Mouse (Mus musculus): Measurements from ENCODE around the gene Hes7.
"Not testable (repeated sequence)": the region's sequence is repeated elsewhere in the genome, so short reads cannot be mapped to it uniquely, and the experiment has no call there.

Gene Hes7

DNA sequence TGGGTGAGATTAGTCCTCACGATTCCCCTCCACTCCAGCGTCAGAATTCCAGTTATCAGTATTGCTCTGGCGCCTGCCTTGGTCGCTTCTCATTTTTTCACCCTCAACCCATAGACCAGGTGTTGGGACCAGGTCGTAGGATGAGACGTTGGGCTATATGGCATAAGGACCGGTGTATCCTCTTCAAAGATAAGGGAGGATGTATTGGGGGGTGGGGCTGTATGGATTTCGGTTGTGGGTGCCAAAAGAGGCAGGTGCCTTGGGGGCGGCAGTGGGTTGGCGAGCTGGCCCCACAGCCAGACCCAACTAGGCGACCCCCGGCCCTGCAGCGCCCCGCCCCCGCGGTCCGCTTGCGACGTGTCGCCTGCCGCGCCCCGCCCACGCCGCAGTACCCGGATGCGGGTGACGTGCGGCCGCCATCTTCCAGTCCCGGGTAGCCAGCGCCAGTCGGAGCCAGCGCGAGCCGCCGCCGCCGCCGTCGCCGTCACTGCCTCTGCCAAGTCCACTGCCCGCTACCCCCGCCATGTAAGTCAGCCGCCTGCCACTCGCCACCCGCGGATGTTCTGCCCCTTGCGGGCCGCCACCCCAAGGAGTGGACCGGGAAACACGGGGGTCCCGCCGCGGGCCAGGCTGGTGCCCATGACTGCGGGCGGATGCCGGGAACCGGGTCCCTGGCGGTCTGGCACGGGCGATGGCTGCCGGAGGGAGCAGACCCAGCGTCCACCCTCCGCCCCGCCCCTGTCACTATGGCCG is 31.9 kb upstream of the Hes7 start, which contains the start of gene Vamp2:
Gene Vamp2 (plus strand): TSS at position 388 of the 753 bp plus-strand sequence.
- peak; percentile 90 to 96 for DNase-seq (ENCODE audit: low spot score in 2 of 2)

GRCm38 (mm10) chr11:69088856-69089615 is 31.2 kb upstream of the Hes7 start:
- DNase-seq (ENCODE audit: low spot score in 2 of 2) = peak in 1 of 2 experiments; percentile 8

DNA sequence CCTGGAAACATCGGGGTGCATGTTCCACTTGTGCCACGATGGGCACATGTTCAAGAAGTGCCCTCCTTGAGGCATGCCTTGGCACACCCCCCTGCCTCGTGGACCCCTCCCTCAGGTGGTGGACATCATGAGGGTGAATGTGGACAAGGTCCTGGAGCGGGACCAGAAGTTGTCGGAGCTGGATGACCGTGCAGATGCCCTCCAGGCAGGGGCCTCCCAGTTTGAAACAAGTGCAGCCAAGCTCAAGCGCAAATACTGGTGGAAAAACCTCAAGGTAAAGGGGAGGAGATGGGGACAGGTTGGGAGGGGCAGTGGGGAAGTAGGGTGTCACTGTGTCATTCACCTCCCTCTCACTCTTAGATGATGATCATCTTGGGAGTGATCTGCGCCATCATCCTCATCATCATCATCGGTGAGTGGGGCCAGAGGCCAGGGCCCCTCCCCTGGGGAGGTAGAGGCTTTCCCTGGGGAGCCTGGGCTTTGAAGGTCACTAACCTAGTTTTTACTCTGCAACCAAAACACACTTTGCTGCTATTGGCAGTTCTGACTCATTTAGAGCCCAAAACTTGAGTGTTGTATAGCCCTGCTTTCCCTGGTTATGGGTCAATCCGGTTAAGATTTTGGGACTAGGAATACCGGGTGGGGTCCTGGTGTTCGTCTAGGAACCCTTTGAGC is 30.5 kb upstream of the Hes7 start:
- no peak for DNase-seq (ENCODE audit: low spot score in 2 of 2)

DNA sequence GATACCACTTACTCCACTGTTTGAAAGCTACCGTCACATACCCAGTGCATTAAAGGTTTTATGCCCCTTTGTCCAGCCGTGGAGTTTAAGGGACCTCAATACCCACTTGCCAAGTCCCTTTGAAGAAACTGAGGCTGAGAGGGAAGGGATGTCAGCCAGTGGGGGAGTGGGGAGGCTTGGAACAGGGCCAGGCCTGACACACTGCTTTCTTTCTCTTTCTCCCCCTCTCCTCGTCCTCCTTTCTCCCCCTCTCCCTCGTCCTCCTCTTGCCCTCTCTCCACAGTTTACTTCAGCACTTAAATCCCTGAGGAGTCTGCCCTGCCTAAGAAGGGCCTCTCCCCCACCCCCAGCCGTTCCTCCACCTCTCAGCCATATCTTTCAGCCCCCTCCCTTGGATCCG is 29.8 kb upstream of the Hes7 start:
- no peak for DNase-seq (ENCODE audit: low spot score in 2 of 2)

GRCm38 (mm10) chr11:69091566-69092385 is 28.4 kb upstream of the Hes7 start:
- DNase-seq (ENCODE audit: low spot score in 2 of 2) = no peak

DNA sequence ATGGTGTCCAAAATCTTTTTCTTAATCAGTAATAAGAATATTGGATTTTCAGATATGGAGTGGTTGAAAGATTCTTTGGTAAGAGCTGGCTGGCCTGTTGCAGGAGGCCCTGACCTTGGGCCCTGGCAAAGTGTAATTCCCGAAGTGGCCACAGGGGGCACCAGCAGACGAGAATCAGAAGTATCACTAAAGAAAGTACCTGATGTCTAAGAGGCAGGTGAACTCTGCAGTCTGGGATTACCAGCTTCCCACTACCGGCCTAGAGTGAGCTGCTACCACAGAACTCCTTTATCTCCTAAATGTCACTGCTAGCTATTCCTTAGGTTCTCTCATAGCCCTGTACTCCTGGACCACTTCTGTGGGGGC is 27.8 kb upstream of the Hes7 start:
- DNase-seq (ENCODE audit: low spot score in 2 of 2) = peak; percentile 86 to 90

DNA sequence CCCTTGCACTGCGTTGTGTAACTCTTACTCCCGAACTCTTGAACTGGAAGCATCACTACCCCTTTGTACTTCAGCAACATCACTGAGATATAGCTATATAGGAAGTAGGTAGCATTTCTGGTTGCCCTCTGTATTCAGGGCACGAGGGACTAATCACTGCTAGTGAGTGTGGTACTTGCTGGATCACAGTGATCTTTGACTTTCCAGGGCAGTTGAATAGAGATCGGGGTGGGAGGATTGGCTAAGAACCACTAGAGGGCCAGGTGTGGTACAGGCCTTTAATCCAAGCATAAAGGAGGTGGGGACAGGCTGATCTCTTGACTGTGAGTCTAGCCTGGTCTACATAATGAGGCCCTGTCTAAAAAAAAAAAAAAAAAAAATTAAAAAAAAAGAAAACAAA is 27.3 kb upstream of the Hes7 start:
- no peak for DNase-seq (ENCODE audit: low spot score in 2 of 2)

GRCm38 (mm10) chr11:69093856-69094255 is 26.3 kb upstream of the Hes7 start:
- DNase-seq (ENCODE audit: low spot score in 2 of 2) = not testable (repeated sequence)

- peak; percentile 100 for DNase-seq (ENCODE audit: low spot score in 2 of 2)
Observed at GRCm38 (mm10) chr11:69094697-69095429, 25.3 kb upstream of the Hes7 start, which contains the start of gene Per1. Per1 (plus strand) TSS chr11:69095217.

GRCm38 (mm10) chr11:69095511-69096231 is 24.5 kb upstream of the Hes7 start:
- DNase-seq (ENCODE audit: low spot score in 2 of 2) = no peak

GRCm38 (mm10) chr11:69096360-69096986 is 23.7 kb upstream of the Hes7 start:
- no peak for DNase-seq (ENCODE audit: low spot score in 2 of 2)

DNA sequence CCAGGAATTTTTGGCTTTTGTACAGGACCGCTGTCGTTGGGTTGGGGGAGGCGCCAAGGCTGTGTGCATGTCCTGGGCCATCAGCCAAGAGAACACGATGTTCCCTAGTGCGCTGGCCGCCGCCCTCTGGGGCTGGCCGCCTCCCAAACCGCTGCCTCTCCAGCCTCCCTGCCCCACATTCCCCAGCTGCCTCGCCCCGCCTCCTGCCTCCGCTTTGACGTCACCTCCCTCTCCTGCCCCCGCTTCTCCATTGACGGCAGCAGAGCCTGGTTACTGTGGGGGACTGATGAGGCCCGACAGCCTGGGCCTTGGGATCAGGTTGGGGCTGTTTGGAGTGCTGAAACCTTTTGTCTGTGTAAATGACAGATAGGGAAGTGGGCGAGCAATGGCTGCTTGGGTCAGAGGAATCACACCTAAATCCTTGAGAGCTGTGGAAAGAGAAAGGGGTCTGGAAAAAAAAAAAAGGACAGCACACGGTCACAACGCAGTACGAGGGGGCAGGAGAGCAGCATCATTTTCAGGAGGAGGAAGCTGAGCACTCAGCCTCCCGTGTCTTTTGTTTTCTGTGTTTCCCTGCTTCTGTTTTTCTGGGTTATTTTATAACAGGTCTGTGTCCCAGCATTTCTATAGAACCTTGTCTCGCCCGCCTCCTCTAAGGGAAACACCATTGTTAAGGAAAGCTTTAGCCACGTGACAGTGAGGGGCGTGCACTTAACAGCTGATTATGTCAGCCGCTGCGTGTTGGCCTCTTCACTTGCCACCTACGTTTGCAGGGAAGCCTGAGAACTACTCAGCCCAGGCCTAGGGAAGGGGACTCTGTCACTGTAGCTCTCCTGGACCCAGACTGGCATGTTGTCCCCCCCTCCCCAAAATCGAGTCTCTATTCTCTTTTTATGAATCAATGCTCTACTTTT is 23.0 kb upstream of the Hes7 start:
- DNase-seq (ENCODE audit: low spot score in 2 of 2) = peak; percentile 96 to 97

DNA sequence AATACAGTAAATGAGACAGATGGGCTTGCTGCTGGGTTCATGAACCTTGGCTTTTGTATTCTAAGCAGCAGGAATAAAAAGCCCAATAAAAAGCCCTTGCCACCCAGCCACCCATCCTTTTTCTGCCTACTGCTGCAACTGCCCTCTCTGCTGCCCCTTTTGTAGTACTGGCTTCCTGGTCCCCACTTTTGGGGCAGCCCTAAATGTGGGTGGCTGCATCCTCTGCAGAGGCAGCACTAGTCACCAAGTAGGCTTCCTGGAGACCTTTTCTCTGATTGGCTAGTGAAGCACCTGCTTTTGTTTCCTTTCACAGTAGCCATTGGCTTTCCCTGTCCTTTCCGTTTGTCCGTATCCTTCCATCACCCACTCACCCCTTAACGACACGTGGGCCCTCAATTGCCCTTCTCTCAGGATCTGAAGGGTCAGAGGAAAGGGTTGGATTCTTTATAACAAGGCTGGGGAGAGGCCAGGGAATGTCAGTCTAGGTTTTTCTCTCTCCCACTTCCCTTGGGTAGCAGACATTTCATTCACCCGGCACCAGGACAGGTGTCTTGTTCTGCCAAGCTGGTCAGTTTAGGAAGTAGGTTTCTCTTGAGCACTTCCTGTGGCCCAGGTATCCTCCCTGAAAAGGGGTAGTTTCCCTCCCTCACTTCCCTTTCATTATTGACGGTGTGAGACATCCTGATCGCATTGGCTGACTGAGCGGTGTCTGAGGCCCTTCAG is 22.0 kb upstream of the Hes7 start:
- DNase-seq (ENCODE audit: low spot score in 2 of 2) = peak in 1 of 2 experiments; percentile 56

GRCm38 (mm10) chr11:69098762-69099091 is 21.5 kb upstream of the Hes7 start:
- peak; percentile 95 to 97 for DNase-seq (ENCODE audit: low spot score in 2 of 2)

DNA sequence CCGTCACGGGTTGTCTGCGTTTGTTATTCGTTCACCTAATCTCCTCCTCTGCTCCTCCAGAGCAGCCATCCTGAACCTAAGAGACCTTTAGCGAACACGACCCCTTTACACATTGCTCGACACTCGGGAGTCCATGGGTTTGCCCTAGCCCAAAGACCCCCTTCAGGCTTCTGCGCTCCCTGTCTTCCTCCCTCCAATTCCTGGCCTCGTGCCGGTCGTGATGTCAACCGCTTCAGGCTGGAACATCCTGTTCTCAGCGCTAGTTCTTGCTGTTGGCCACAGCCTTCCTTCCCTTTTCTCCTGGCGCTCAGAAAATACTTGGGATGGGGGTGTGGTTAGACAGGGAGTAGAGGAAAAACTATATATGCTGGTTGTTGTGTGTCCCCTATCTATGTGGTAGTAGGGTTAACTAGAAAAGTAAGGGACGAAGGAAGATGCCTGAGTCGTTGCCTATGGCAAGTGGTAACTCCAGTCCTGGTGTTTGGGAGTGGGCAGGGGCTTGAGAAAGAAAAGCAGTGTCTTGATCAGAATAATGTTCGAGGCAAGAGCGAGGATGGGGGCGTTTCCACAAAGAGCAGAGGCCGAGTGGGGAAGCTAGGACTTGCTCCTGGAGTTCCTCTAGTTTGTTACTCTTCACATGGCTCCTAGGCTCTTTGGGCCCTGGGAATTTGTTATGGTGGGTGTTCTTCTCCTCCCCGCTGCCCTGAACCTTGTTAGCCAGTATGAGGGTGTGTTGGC is 20.9 kb upstream of the Hes7 start:
- DNase-seq (ENCODE audit: low spot score in 2 of 2) = peak; percentile 59 to 65

DNA sequence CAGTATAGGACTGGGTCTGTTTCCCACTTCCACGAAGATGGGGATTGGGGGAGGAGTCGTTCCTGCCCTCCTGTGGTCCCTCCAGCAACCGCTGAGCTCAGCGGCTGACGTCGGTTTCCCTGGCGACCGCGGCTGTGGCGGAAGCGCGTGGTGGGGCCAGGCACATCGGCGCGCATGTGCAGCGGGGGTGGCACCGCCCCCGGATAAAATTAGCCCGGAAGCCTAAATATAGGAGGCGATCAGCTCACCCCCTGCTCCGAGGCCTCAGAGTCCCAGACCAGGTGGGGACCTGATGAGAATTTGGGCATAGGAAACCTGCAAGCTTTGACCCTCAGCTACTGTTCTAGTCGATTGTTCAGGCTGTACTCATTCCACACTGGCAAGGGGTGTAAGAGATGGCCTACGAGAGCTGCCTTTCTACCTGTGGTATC is 20.3 kb upstream of the Hes7 start:
- peak; percentile 92 to 94 for DNase-seq (ENCODE audit: low spot score in 2 of 2)

DNA sequence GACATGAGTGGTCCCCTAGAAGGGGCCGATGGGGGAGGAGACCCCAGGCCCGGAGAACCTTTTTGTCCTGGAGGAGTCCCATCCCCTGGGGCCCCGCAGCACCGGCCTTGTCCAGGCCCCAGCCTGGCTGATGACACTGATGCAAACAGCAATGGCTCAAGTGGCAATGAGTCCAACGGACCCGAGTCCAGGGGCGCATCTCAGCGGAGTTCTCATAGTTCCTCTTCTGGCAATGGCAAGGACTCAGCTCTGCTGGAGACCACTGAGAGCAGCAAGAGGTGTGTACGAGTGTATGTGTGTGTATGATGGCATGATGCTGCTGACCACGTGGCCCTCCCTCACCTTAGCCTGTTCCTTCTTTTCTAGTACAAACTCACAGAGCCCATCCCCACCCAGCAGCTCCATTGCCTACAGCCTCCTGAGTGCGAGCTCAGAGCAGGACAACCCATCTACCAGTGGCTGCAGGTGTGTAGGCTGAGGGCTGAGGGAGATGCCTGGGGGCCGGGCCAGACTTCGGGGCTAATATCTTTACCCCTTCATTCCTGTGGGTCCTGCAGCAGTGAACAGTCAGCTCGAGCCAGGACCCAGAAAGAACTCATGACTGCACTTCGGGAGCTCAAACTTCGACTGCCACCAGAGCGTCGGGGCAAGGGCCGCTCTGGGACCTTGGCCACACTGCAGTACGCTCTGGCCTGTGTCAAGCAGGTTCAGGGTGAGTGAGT is 19.4 kb upstream of the Hes7 start:
- DNase-seq (ENCODE audit: low spot score in 2 of 2) = no peak
